7 mouse cellular contexts compared by ENCODE assay signal in genomic region chr13:18809978-18810675, GRCm38 (mm10).
A peak's percentile ranks its signal among the peaks of the same experiment; 100 is the strongest.
DNase-seq lines count a peak whose midpoint lies in the region; ATAC-seq and TF ChIP-seq lines count a peak whose summit lies in the region.

No protein-coding gene starts in this region.

- peaks cover 17% of the 10 kb centered on the region for H3K36me3 ChIP-seq in embryonic facial prominence, embryonic 13.5 days
- peaks cover 19% of the 10 kb centered on the region for H3K36me3 ChIP-seq in hindbrain, embryonic 10.5 days

- WGBS in embryonic facial prominence, embryonic 13.5 days: 21% methylated on average over 11 of the region's 11 CpGs
- WGBS in hindbrain, embryonic 10.5 days: 22% methylated on average over 11 of the region's 11 CpGs

- TF ChIP-seq CTCF in bone marrow macrophage, adult 2 months (IDR thresholded peaks at IDR 0.05; ENCODE audit: low read depth, low read length): peak; percentile 54

- no peaks in the 10 kb centered on the region for H3K27me3 ChIP-seq in embryonic facial prominence, embryonic 13.5 days
- no peaks in the 10 kb centered on the region for H3K27me3 ChIP-seq in hindbrain, embryonic 10.5 days (ENCODE audit: insufficient read depth, poor library complexity, severe bottlenecking)

- TF ChIP-seq POLR2A in bone marrow macrophage, adult 2 months (IDR thresholded peaks at IDR 0.05; ENCODE audit: borderline replicate concordance, low read depth, low read length): no peak

- H3K4me3 ChIP-seq in bone marrow macrophage, adult 2 months (ENCODE audit: insufficient read depth, low read length): no peak overlapping the region
- no peak overlapping the region for H3K4me3 ChIP-seq in embryonic facial prominence, embryonic 13.5 days
- H3K4me3 ChIP-seq in hindbrain, embryonic 10.5 days: no peak overlapping the region

- ATAC-seq in embryonic facial prominence, embryonic 13.5 days (ENCODE audit: insufficient number of reproducible peaks, insufficient read depth, low FRiP score, low TSS enrichment, low read depth): 0 out of 2 replicates have a peak, but pooled peaks have one; percentile 56

- H3K27ac ChIP-seq in bone marrow macrophage, adult 2 months (ENCODE audit: insufficient read depth, low read depth, low read length): no peak overlapping the region
- H3K27ac ChIP-seq in embryonic facial prominence, embryonic 13.5 days: no peak overlapping the region
- peak overlapping the region; percentile 60; the same call in 1 of the 2 replicates for H3K27ac ChIP-seq in hindbrain, embryonic 10.5 days

- peak; percentile 22 for DNase-seq in MEL-GATA-1-ER (ENCODE audit: extremely low read depth, low read depth)
- peak; percentile 76 for DNase-seq in hindbrain, embryonic 10.5 days (ENCODE audit: low spot score)
- peak; percentile 40 to 83 for DNase-seq in layer of hippocampus, adult 18-20 months (ENCODE audit: low spot score in 2 of 2)
- DNase-seq in lung, postnatal 25 days (ENCODE audit: low spot score): peak; percentile 42
- peak; percentile 67 for DNase-seq in retina, postnatal 7 days (ENCODE audit: low read depth, low spot score)

- peaks cover 11% of the 10 kb centered on the region for H3K4me1 ChIP-seq in bone marrow macrophage, adult 2 months (ENCODE audit: control insufficient read depth, insufficient read depth, low read length)
- H3K4me1 ChIP-seq in embryonic facial prominence, embryonic 13.5 days: no peaks in the 10 kb centered on the region
- H3K4me1 ChIP-seq in hindbrain, embryonic 10.5 days (replicated peaks): no peaks in the 10 kb centered on the region

- no peak overlapping the region for H3K4me2 ChIP-seq in embryonic facial prominence, embryonic 13.5 days

- H3K9me3 ChIP-seq in embryonic facial prominence, embryonic 13.5 days: no peaks in the 10 kb centered on the region
- H3K9me3 ChIP-seq in hindbrain, embryonic 10.5 days: no peaks in the 10 kb centered on the region

- no peak overlapping the region for H3K9ac ChIP-seq in embryonic facial prominence, embryonic 13.5 days

Comparison
In these comparisons a context has a peak if more than half of its experiments do, and no peak if none do; other contexts are left out.
1. DNase-seq: peak in every context shown above with its lines; median percentile 76 in hindbrain, embryonic 10.5 days; 67 in retina, postnatal 7 days; 62 in layer of hippocampus, adult 18-20 months; 42 in lung, postnatal 25 days; 22 in MEL-GATA-1-ER.